Mouse (Mus musculus) embryonic fibroblast, embryonic 13.5 days (primary cell): ENCODE data around the gene Pip4k2b. TPM values are rescaled to one million over a fixed set of nuclear protein-coding genes. Genes with fewer than 3 reads are reported as not detected.
"Not testable (repeated sequence)": the region's sequence is repeated elsewhere in the genome, so short reads cannot be mapped to it uniquely, and the experiment has no call there.

ENCODE experiments used
- H3K27ac ChIP-seq: 2 replicates; pipeline ENCODE4 v1.5.1; 2012; ENCODE audit warnings: low read length, control low read depth, inconsistent platforms; ENCODE audit not compliant: insufficient read depth
- H3K4me1 ChIP-seq: 2 replicates; pipeline ENCODE4 v1.6.1; 2011; ENCODE audit warnings: low read length; ENCODE audit not compliant: control insufficient read depth, insufficient read depth
- H3K4me3 ChIP-seq: 2 replicates; pipeline ENCODE4 v1.5.1; 2011; ENCODE audit warnings: mild to moderate bottlenecking, control low read depth, low read length; ENCODE audit not compliant: insufficient read depth
- CTCF ChIP-seq: IDR thresholded peaks from 2 replicates; pipeline ENCODE4 v1.5.1; 2011; ENCODE audit warnings: mild to moderate bottlenecking, control low read depth, low read length, moderate library complexity, borderline replicate concordance; ENCODE audit not compliant: insufficient read depth
- POLR2A ChIP-seq: IDR thresholded peaks from 2 replicates; pipeline ENCODE4 v1.6.1; 2011; ENCODE audit warnings: low read depth, mild to moderate bottlenecking, control low read depth, low read length, moderate library complexity
- polyA plus RNA-seq: library from polyadenylated mRNA; stranded (reverse); fragments of >200 nt; gene quantifications from 2 replicates; pipeline ENCODE4 v1.2.4, GENCODE M21; 2011; ENCODE audit warnings: low read depth; ENCODE audit not compliant: missing spikeins, insufficient read length

Gene Pip4k2b
- 40.7 and 42.6 TPM in 2 replicates for polyA plus RNA-seq

DNA sequence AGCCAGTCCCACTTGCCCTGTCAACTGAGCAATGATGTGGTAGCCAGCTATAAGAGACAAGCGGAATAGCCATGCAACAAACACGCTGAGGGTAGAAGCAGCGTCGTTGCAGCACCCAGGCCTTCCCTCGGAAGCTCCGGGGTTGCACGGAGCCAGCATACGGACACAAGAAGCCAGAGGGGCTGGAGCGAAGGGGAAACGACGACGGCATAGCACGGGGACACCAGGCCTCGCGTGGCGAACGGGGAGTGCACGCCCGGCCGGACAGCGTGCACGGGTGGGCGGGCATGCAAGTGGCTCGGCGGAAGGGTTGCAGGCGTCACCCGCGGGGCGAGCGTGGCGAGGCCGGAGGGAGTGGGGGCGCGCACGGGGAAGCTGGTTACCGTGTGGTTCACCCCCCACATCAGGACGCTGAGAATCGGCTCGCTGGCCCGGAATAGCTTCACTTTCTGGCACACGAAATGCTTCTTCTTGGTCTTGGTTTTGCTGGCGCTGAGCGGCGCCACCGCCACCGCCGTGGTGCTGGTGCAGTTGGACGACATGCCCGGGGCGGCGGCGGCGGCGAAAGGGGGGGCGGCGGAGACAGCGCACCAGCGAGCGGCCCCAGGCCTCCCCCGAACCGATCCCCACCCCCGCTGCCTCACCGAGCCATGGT is at the start of gene Pip4k2b:
Gene Pip4k2b (minus strand): TSS at position 642 of the 655 bp plus-strand sequence.
- TF ChIP-seq CTCF (no peak), POLR2A (peak; percentile 52; the same call in 1 of the 2 replicates)
- peaks cover 16% of the 10 kb centered on the region for H3K4me1 ChIP-seq
- H3K27ac ChIP-seq = peak within 1 kb of the TSS; percentile 96
- H3K4me3 ChIP-seq = peak within 1 kb of the TSS; percentile 94

DNA sequence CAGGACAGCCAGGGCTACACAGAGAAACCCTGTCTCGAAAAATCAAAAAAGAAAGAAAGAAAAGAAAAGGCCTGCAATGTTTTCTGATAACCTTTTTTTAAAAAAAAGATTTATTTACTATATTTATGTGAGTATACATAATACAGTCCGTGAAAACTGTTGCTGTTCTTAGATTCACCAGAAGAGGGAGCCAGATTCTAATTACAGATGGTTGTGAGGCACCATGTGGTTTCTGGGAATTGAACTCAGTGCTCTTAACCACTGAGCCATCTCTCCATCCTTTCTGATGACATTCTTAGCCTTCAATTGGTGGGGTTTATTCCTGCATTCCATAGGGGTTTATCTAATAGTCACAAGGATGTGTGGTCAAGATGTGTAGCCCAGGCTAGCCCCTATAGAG is 48.7 kb upstream of the Pip4k2b start:
- H3K4me1 ChIP-seq = peaks cover 3% of the 10 kb centered on the region; the same call in 1 of the 2 replicates
- H3K4me3 ChIP-seq = no peak overlapping the region
- H3K27ac ChIP-seq = no peak overlapping the region
- no peak for TF ChIP-seq CTCF
- TF ChIP-seq POLR2A = no peak

GRCm38 (mm10) chr11:97790778-97791438 is 46.4 kb upstream of the Pip4k2b start:
- not testable (repeated sequence) for H3K4me1 ChIP-seq, H3K27ac ChIP-seq, H3K4me3 ChIP-seq

GRCm38 (mm10) chr11:97789727-97790126 is 45.2 kb upstream of the Pip4k2b start:
- Histone ChIP-seq H3K27ac (no peak overlapping the region), H3K4me1 (no peaks in the 10 kb centered on the region), H3K4me3 (no peak overlapping the region)
- TF ChIP-seq POLR2A (no peak), CTCF (no peak)

DNA sequence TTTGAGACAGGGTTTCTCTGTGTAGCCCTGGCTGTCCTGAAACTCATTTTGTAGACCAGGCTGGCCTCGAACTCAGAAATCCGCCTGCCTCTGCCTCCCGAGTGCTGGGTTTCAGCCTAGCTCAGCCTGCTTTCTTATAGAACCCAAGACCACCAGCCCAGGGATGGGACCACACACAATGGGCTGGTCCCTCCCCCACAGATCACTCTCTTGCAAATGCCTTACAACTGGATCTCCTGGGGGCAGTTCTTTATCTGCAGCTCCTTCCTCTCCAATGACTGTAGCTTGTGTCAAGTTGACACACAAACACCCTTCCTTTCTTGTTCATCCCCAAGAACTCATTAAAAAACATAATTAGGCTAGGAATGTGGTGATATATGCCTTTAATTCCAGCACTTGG is 43.5 kb upstream of the Pip4k2b start:
- no peak for TF ChIP-seq POLR2A
- TF ChIP-seq CTCF = no peak
- H3K4me3 ChIP-seq = no peak overlapping the region
- no peak overlapping the region for H3K27ac ChIP-seq
- H3K4me1 ChIP-seq = no peaks in the 10 kb centered on the region

GRCm38 (mm10) chr11:97782564-97782895 is 38.0 kb upstream of the Pip4k2b start:
- Histone ChIP-seq H3K27ac (peak overlapping the region; percentile 80), H3K4me1 (peaks cover 6% of the 10 kb centered on the region; the same call in 1 of the 2 replicates), H3K4me3 (peak overlapping the region; percentile 90)
- TF ChIP-seq CTCF (no peak), POLR2A (0 out of 2 replicates have a peak, but pooled peaks have one; percentile 62)

DNA sequence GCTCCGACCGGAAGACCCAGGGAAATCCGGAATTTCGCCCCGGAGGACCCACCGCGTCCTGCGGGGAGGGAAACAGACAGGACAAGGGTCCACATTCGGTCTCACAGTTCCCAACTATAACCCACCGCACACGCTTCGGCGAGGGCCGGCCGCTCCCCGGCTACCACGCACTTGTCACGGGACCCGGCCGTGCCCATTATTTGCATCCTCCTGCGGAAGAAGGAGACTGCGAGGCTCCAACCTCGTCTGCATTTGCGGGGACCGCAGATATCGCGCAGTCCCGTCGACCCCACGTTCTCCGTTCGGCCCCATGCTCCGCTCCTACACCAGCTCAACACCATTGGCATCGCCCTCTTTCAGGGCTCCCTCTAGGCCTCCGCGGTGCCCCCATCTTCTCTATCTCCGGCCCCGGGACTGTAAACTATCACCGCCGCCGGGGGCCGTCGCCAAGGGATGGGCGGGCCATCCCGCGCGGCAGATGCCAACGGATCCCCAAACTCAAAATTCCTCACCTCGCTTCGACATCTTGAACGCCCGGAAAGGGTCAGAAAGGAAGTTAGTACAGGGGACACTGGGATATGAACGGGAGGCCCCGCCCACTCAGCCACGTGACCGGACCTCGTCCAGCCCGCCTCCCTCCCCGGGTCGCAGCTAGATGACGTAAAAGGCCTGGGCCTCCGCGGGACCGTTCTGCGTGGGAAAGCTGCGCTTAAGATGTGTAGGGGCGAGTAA is 37.5 kb upstream of the Pip4k2b start, which contains the start of gene Rpl23:
Gene Rpl23 (minus strand): TSS at position 606 of the 732 bp plus-strand sequence.
- H3K27ac ChIP-seq = peak within 1 kb of the TSS; percentile 83
- TF ChIP-seq POLR2A (peak; percentile 93), CTCF (no peak)

GRCm38 (mm10) chr11:97781478-97781831 is 37.0 kb upstream of the Pip4k2b start:
- TF ChIP-seq CTCF (no peak), POLR2A (peak; percentile 16; the same call in 1 of the 2 replicates)
- peak overlapping the region; percentile 83 for H3K27ac ChIP-seq

More for the DNA sequence above, 37.5 kb upstream of the Pip4k2b start, which contains the start of gene Rpl23:
- Histone ChIP-seq H3K4me3 (peak within 1 kb of the TSS; percentile 93), H3K4me1 (peaks cover 6% of the 10 kb centered on the region; the same call in 1 of the 2 replicates)

DNA sequence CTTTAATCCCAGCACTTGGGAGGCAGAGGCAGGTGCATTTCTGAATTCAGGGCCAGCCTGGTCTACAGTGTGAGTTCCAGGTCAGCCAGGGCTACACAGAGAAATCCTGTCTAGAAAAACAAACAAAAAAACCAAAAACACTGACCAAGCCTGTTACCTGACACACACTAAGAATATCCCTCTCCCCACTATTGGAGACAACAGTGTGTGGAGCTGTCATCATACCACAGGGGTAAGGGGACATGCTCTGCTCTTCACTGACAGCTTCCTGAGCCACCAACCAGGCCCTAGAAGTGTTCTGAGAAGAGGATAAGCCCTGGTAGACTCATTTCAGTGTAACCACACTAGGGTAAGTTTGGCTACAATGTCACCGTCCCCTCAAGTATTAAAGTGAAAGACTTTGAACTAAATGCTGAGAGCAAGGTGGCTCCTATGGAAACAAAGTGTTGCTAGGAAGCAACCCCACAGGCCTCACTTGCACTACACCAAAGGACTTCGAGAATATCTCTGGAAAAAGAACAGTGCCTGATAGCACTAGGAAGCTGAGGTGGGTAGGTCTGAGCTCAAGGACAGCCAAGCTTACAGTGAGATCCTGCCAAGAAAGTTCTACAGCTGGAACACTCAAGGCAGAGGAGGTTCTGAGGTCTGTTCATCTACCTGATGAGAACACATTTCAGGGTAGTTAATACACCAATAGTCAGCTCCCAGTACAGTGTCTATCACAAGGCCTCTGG is 35.6 kb upstream of the Pip4k2b start:
- peaks cover 6% of the 10 kb centered on the region; the same call in 1 of the 2 replicates for H3K4me1 ChIP-seq
- H3K4me3 ChIP-seq = peak overlapping the region; percentile 93
- TF ChIP-seq CTCF (no peak), POLR2A (no peak)
- no peak overlapping the region for H3K27ac ChIP-seq

More at GRCm38 (mm10) chr11:97781478-97781831, 37.0 kb upstream of the Pip4k2b start:
- Histone ChIP-seq H3K4me1 (peaks cover 6% of the 10 kb centered on the region; the same call in 1 of the 2 replicates), H3K4me3 (peak overlapping the region; percentile 93)
